Mouse (Mus musculus): ENCODE results near the gene H2-M10.6.
A peak's percentile ranks its signal among the peaks of the same experiment; 100 is the strongest.
"Not testable (repeated sequence)": the region's sequence is repeated elsewhere in the genome, so short reads cannot be mapped to it uniquely, and the experiment has no call there.

The H2-M10.6 gene

GRCm38 (mm10) chr17:36811871-36812270, at the start of gene H2-M10.6:
TSS of gene H2-M10.6 (plus strand) at chr17:36812171.
- no peak for DNase-seq

- no peak for DNase-seq
These were observed 48.2 kb upstream of the H2-M10.6 start for GRCm38 (mm10) chr17:36763816-36764215.

- DNase-seq = peak; percentile 14
These were observed 47.7 kb upstream of the H2-M10.6 start for GRCm38 (mm10) chr17:36764244-36764643.

- DNase-seq = not testable (repeated sequence)
These were observed 46.6 kb upstream of the H2-M10.6 start for GRCm38 (mm10) chr17:36765403-36765802.

- DNase-seq = not testable (repeated sequence)
These were observed 39.4 kb upstream of the H2-M10.6 start, which contains the start of gene H2-M10.5 for GRCm38 (mm10) chr17:36772610-36773009. TSS of gene H2-M10.5 (plus strand) at chr17:36772910.

- no peak for DNase-seq
These were observed 30.4 kb upstream of the H2-M10.6 start for GRCm38 (mm10) chr17:36781533-36781932.

- DNase-seq = not testable (repeated sequence)
These were observed 25.5 kb upstream of the H2-M10.6 start for GRCm38 (mm10) chr17:36786483-36786886.

GRCm38 (mm10) chr17:36788351-36788750, 23.6 kb upstream of the H2-M10.6 start:
- DNase-seq = no peak

- peak; percentile 70 for DNase-seq
These were observed 23.2 kb upstream of the H2-M10.6 start for GRCm38 (mm10) chr17:36788801-36789200.

GRCm38 (mm10) chr17:36799493-36799892, 12.5 kb upstream of the H2-M10.6 start:
- DNase-seq = no peak

GRCm38 (mm10) chr17:36799921-36800462, 12.0 kb upstream of the H2-M10.6 start:
- DNase-seq = not testable (repeated sequence)

GRCm38 (mm10) chr17:36824005-36824404, 12.0 kb downstream of the H2-M10.6 start:
- peak; percentile 23 for DNase-seq

- DNase-seq = no peak
These were observed 13.6 kb downstream of the H2-M10.6 start for GRCm38 (mm10) chr17:36825525-36825924.

- peak; percentile 77 for DNase-seq
These were observed 14.0 kb downstream of the H2-M10.6 start for GRCm38 (mm10) chr17:36826002-36826401.

GRCm38 (mm10) chr17:36828488-36828887, 16.5 kb downstream of the H2-M10.6 start:
- no peak for DNase-seq

- DNase-seq = no peak
These were observed 18.5 kb downstream of the H2-M10.6 start for GRCm38 (mm10) chr17:36830470-36830869.

GRCm38 (mm10) chr17:36832694-36833093, 20.7 kb downstream of the H2-M10.6 start:
- no peak for DNase-seq

- peak; percentile 39 for DNase-seq
These were observed 23.8 kb downstream of the H2-M10.6 start for GRCm38 (mm10) chr17:36835591-36836426.

- DNase-seq = no peak
These were observed 24.4 kb downstream of the H2-M10.6 start for GRCm38 (mm10) chr17:36836427-36836812.

GRCm38 (mm10) chr17:36836874-36837647, 25.1 kb downstream of the H2-M10.6 start, which contains the start of gene Trim26:
TSS of gene Trim26 (plus strand) at chr17:36837134.
- peak; percentile 94 for DNase-seq

GRCm38 (mm10) chr17:36839001-36839400, 27.0 kb downstream of the H2-M10.6 start:
- DNase-seq = no peak

GRCm38 (mm10) chr17:36839931-36840330, 28.0 kb downstream of the H2-M10.6 start:
- no peak for DNase-seq

GRCm38 (mm10) chr17:36840961-36841445, 29.0 kb downstream of the H2-M10.6 start:
- no peak for DNase-seq
